Mouse (Mus musculus) cerebellum, adult 2 months (tissue): ENCODE results near the gene Cpne5.

Experiments
- CTCF ChIP-seq: fragments of 200-500 bp; IDR thresholded peaks from 2 replicates; pipeline ENCODE4 v1.5.1; 2011; ENCODE audit warnings: low read depth, mild to moderate bottlenecking, control low read depth, low read length, moderate library complexity, borderline replicate concordance; ENCODE audit not compliant: insufficient read depth
- POLR2A ChIP-seq: fragments of 200-500 bp; IDR thresholded peaks from 2 replicates; pipeline ENCODE4 v1.6.1; 2011; ENCODE audit warnings: low read length, control low read depth, borderline replicate concordance; ENCODE audit not compliant: insufficient read depth

DNA sequence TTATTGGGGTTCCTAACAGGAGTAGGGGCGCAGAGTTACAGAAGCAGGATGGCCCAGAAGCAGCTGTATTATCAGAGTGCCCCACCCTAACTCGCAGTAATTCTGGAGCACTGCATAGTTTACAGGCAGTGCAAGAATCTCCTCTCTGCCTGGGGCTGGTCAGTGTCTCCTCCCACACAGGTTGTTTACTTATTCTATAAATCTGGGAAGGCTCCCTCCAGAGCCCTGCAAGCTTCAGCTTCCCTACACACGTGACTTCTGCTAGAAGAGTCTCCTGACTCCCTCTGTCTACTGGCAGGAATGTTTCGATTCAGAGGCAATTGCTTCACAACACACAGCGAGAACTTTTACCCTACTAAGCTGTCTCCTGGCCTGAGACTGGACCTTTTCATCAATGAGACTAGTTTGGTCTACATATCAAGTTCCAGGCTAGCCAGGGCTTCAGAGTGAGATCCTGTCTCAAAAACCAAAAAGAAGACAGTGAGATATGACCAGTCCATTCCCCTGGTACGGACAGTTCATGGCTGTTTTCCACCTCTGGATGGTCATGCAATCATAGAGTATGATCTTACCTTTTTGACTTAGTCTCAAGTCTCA is 114.3 kb downstream of the Cpne5 start:
- TF ChIP-seq POLR2A (no peak), CTCF (no peak)
